Comparison of ENCODE assay signal across 11 mouse cellular contexts in genomic region chr15:70203366-70203765, GRCm38 (mm10).
"Had no signal": no experiment of that assay in that cellular context is flagged by ENCODE, and none has a peak within 500 bp of the region (broad histone marks: within the 10 kb centered on the region; RNA-seq: fewer than 3 reads in every experiment).

No protein-coding gene starts in this region.

- DNase-seq: left cerebral cortex, postnatal 4 days; liver; liver, embryonic 13.5 days; liver, postnatal 0 days; lung, adult 18-20 months; lung, adult 2 months; lung, embryonic 14.5 days; lung, postnatal 10 days; lung, postnatal 14 days; lung, postnatal 36 days; midbrain, embryonic 14.5 days had no signal
